Mouse (Mus musculus): ENCODE data around the gene Pfkfb1.
A peak's percentile ranks its signal among the peaks of the same experiment; 100 is the strongest.

Pfkfb1 gene

DNA sequence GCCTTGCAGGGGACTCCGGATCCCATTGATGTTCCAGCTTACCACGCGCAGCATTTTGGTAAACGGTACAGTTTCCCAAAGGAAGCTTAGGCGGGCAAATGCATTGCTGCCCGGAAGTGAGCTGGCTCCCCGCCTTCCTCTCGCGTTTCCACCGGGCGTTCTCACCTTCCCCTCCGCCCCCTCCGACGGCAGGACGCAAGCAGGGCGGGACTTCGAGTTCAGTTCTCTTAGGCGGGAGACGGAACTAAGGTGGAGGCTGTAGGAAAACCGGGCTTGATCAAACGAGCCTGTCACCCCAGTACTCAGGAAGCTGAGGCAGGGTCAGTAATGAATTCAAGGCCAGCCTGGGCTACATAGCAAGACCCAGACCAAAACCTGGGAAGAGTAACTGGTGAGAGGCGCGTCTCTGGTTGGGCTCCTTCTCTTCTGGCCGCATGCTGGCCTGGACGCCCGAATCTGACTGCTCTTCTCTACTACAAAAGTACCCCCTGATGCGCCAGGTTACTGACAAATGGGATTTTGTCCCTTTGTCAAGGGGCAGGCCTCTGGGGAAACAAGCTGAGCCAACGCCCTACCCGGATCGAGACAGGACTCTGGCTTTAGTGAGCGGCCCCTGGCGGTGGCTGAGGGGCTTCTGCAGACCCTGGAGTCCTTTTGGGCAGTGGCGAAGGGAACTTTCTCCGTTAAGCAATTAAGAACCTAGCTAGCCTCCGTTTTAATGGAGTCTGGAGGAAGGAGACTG, at the start of gene Pfkfb1:
TSS of gene Pfkfb1 (plus strand) at position 207 of the 742 bp plus-strand sequence.
- DNase-seq = peak; percentile 82

DNA sequence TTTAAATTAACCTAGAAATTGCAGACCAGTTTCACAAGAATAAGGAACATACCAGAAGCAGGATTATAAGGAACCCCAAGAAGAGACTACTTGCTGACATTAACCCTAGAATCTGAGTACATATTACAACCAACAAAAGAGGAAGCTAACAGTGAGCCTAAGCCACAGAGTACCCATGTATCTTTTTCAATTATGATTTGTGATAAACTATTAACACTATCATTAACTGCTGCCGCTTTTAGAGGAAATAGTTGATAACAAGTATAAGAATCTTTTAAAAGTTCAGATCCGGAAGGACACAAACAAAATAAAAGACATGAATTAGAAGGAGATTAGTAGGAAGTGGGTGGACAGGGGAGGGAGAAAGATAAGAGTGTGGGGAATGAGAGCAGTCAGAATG, 47.9 kb upstream of the Pfkfb1 start:
- DNase-seq = no peak

DNA sequence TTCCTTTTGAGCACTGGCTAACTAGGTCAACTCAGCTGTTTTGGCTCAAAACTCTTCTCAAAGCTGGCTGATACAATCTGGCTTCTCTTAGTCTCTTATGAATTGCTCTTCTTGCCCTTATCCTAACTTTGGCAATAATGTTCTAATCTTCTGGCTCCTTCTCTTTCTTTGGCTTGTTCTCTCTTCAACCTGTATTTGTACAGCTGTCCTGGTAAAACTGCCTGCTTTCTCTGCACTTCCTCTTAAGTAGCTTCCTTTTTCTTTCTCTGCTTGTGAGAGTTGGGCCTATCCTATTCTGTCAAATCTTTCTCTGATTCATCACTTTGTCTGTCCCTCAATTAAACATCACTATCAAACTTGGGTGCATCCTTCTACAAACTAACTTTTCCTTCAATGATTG, 46.3 kb upstream of the Pfkfb1 start:
- DNase-seq = no peak

DNA sequence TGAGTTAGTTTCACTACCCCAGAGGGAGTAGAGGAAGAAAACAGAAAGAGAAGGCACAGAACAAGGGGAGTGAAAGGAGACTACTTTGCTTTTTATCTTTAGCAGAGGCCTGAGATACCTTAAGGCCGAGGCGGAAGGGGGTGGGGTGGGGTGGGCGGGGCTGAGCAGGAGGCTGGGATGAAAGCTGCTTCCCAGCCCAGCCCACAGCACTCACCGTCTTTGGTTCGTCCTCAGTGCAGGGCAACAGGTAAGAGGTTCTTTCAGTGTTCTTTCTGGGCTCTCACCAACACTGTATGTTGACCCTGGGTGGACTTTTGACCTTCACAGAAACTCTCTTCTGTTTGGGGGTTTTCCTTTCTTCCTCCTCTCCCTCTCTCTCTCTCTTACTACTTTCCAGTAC, 40.8 kb upstream of the Pfkfb1 start, which contains the start of gene Alas2:
TSS of gene Alas2 (plus strand) at position 137 of the 400 bp plus-strand sequence.
- DNase-seq = no peak

DNA sequence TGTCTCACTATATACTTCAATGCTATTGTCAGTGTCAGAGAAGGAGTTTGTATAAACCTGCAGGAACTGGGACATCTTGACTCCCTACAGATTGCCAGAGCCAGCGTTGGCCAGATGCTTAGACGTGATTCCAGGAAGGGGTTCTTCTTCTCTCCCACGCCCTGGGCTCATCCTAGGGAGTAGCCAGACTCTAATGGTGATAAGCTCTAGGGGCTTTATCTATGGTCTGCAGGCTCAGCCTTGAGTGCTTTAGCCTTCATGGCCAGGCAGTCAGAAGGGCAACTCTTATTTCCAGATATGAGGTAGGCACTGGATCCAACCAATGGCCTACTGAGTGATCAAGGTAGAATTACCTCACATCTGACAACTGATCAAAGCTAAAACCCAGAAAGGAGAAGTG, 38.4 kb upstream of the Pfkfb1 start:
- DNase-seq = no peak

DNA sequence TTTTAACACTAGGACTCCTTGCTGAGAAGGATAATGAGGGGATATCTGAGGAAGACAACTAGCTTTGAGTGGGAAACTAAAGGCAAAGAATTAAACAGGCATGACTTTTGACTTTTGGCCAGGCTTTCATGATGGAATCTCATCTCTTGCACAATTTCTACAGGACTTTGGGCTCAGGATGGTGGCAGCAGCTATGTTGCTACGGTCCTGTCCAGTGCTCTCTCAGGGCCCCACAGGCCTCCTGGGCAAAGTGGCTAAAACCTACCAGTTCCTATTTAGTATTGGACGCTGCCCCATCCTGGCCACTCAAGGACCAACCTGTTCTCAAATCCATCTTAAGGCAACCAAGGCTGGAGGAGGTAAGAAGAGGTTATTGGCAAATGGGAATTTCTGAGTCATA, 36.0 kb upstream of the Pfkfb1 start:
- DNase-seq = no peak

DNA sequence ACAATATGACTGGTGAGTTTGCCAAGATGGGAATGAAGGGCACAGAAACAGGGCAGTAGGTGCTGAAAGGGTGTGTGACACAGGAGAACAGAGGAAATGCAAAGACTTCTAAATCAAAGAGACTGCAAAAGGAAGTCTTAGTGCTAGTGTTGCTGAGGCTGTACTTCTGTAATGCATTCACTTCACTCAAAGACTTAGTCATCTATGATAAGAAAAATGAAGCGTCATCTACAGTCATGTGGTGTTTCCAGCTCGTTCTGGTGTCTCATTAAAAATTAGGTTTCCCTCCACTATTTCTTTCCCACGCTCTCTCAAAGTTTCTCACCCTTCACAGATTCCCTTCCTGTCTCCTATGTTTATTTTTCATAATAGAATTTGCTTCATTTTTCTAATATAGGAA, 34.0 kb upstream of the Pfkfb1 start:
- DNase-seq = no peak

DNA sequence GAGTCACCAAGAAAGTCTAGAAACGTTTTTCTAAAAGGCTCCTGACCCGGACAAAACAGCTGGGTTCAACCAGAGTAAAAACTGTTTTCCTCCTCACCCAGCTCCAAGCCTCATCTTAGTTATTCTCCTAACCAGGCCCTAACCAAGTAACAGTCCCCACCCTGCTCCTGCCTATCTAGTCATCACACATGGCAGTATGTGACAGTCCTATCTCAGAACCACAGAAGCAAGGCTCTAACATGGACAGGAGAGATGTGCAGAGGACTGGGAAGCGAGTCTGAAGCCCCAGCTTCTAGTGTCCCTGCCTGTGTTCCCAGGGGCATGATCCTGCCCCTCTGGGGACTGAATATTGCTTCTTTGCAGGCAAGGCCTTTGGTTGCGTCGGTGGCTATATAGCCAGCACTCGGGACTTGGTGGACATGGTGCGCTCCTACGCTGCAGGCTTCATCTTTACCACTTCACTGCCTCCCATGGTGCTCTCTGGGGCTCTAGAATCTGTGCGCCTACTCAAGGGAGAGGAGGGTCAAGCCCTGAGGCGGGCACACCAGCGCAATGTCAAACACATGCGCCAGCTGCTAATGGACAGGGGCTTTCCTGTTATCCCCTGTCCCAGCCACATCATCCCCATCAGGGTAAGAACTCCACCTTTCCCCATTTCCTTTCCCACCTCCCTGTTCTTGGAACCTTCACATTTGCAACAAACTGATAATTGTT, 23.2 kb upstream of the Pfkfb1 start:
- no peak for DNase-seq

DNA sequence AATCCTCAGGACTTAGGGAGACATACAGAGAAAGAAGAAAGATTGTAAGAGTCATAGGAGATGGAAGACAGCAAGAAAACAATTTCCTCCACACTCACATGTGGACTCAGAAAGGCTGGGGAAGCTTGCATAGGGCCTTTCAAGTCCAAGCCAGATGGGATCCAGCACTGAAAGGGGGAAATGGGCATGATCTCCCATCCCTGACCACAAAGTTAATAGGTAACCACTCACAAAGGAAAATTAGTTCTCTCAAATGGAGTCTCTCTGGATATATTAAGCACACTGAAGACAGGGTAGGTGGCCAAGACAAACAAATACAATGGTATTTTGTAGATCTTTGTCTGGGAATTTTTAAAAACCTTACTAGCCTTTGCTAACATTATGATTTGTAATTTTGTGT, 6.1 kb upstream of the Pfkfb1 start:
- DNase-seq = no peak

DNA sequence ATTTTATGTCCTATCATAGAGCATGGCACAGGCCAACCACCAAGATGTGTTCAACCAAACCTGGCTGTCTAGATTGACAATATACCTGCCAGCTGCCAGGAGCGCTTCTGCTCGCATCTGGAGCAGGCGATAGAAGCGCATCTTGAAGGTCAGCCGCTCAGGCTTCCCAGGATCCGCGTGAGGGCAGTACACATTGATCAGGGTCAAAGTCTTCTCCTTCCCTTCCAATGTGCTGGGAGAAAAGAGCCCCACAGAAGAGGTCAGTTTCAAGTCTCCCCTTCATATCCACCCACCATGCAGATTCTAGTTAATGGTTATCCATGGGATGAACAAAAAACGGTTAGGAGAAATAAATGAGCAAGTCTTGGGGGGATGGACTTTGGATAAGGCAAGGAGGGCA, 2.9 kb upstream of the Pfkfb1 start:
- DNase-seq = no peak

DNA sequence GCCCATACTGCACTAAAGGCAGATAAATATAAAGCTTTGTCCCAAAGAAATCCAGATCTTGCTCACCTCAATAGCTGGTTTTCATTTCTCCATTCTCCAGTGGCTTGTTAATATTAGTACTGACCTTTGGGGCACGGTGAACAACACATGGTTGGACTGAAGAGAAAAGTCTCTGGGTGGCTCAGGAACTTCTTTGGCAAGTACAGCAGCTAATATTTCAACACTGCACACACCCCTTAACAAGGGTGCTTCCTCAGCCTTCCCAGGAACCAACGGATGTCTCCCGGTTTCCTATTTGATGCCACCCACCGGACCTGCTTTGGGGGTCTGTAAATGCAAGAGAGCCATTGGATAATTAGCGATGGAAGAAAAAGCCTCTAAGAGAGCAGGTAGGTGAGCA, 1.7 kb downstream of the Pfkfb1 start, which contains the start of gene Apex2:
TSS of gene Apex2 (minus strand) at position 173 of the 400 bp plus-strand sequence.
- no peak for DNase-seq

DNA sequence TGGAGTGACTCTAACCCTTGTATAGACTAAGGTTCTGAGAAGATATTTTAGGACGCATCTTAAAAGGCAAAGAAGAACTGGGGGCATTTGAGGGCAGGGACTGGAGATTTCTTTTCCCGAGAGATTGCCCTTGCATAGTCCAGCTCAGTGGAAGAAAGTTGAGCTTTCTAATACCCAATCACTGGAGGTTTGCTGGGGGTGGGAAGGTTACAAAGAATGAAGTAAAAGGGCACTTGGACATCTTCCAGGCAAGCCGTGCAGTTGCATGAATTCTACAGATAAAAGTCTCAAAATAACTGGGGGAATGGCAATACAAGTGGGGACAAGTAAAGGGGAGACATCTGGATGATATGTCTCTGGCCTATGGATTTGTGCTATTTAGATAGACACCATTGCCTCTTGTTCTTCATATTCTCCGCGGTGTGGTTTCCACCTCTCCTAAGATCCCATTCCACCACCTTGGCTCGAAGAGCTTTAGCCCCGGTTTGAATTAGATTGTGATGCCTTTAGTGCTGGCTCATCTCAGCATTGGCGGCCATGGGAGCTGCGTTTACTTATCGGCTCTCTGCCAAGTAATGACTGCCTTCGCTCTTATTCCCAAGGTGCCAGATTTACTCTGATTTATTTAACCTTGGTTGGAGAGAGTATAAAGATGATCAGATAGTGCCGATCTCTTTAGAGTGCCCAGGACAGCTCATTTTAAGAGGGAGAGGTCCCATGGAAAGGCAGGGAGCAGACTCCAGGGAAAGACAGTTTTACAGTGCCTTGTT, 5.4 kb downstream of the Pfkfb1 start:
- no peak for DNase-seq

DNA sequence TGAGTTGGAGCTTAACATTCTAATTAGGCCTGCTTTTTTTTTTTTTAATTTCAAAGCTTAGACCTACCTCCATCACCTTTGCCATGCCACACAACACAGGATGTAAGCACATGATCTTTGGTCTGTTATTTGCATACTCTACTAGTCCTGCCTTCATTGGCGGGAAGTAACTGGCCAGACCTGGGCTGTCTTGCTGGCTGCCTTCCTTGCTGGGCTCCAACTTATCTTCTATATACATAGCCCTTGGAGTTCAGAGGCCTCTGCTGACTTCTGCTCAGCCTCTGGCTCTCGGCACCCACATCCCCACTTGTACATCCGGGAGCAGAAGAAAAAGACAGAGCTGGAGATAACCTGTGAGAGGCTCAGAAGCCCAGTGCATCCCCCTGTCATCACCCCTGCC, 6.1 kb downstream of the Pfkfb1 start:
- no peak for DNase-seq

DNA sequence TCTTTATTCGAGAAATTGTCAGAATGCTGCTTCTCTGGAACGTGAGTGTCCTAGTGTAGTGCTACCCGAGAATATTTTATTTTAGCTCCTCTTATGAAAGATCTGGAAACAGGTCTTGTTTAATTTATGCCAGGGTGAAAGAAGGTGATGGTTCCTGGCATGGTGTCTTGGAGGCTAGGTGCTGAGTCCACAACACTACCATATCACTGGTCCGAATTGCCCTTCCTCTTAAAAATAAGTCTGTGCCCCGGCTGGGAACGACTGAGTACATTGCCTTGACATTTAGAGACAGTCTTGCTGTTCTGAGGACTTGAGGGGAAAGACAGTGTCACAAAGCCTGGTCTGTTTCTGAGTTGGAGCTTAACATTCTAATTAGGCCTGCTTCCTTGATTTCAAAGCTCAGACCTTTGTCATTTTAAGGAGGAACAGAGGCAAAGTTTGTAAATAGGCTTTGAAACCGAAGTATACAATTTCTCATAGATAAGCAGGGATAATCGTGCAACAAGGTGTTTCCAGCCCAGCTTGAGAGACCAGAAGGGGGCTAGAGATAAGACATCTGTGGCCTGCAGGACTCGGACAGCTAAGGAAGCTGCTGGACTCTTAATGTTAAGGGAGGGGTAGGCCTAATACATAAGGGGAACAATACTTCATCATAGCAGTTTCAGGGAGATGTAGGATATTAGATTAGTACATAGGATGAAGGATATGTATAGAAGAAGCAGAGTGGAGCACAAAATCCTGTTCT, 7.2 kb downstream of the Pfkfb1 start:
- DNase-seq = no peak

DNA sequence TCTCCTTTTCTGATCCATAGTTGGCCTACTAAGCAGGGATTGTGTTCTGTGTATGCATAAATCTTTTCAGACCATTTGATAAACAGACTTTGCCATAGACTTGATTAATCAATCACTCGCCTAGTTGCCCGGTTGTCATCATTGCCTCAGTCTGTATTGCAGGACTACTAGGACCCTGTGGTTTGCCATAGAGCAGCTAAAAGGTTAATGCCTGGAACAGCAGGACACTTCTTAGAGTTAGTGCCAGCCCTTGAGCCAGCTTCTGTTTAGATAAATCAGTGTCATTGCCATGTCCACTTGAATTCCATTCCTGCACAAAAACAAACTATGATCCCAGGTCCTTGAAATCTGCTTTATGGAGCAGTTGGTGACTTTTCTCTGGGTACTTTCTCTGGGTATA, 10.9 kb downstream of the Pfkfb1 start:
- DNase-seq = no peak

DNA sequence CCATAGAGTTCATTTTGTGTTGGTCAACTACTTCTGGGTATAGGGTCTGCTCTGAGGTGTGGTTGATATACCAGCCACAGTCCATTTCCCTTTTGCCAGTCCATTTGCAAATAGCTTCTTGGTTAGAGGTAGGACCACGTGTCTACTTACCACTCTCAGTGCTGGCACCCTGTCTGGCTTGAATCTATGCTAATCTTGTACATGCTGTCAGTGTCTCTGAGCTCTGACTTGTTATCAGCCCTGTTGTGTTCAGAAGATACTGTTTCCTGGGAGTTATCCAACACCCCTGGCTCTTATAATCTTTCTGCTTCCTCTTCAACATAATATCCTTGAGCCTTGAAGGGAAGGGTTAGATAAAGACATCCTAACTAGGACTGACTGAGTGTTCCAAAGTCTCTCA, 48.4 kb downstream of the Pfkfb1 start:
- DNase-seq = no peak

DNA sequence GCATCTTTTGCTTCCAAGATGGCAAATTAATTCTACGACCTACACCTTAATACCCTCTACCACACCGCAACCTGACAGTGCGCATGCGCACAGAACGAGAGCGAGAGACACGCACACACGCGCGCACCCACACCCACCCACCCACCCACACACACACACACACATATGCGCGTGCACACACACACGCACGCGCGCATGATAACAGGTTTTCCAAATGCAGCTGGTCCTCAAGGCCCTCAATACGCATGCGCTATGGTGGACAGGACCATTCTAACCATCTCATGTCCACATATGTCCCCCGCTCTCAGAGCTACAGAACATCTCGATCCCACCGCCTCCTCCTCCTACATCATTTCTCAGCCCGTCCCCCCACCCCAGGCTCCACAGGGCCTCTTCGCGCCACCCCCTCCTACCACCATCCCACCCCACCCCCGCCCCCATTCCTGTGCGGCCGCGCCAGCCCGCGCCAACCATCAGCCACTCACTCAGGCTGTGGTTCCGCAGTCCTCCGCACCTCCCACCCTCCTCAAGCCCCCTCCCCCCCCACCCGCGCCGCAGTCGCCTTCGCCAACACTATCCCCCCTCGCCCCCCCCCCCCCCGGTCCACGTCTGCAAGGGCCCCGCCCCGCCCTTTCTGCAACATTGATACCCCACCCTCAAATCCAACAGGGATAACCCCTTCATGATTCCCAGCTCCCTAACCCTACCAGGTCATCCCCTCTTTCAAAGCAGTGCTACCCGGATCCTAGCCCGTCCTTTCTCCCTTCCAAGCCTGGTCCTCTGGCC, 68.3 kb downstream of the Pfkfb1 start:
- no peak for DNase-seq

DNA sequence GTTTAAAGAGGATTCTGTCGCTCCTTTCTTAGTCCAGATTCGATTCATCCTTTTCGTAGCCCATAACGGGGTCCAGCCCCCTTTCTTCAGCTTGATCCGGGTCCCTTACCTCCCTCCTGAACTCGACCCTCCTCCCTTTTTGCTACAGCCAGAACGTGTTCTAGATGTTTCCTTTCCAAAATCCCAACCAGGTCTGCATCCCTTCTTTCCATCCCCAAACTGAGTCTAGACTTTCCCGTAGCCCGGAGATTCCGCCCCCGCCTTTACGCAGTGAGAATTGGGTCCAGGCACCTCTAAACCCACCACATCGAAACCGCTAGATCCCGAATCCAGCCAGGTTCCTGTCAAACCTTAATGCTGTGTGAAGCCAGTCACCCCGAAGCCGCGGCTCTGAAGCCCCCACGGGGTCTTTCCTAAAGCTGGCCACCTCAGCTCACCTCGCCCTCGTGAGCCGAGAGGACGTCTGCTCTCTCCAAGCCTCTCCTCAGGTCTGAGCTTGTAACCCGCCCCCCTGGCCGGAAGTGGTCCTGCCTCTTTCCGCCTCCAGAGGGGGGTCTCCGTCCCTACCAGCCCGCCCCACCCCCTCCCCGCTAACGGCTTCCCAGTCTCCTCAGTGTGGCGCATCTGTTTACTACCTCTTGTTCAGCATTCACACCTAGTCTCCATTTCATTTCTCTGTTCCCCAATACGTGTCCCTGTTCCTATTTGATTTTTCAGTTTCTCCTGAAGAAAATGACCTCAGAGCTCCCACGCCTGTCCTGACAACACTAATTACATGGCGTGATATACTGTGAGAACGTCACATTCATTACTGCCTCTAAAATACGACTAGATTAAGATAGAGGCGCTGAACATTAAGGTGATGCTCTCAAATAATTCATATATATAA, 69.1 kb downstream of the Pfkfb1 start, which contains the start of gene Tro:
TSS of gene Tro (minus strand) at position 676 of the 889 bp plus-strand sequence.
- no peak for DNase-seq

DNA sequence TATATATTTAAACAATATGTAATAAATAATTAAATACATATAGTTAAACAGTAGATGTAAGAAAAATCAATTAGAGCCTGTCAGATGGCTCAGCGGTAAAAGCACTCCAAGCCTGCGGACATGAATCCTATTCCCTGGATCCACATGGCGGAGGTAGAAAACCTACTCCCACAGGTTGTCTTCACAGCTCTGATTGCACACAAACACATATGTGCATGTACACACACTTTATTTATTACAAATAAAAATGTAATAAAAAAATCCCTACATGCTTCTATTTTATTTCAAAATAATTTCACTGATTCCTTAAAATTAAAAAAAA, 69.7 kb downstream of the Pfkfb1 start:
- no peak for DNase-seq

DNA sequence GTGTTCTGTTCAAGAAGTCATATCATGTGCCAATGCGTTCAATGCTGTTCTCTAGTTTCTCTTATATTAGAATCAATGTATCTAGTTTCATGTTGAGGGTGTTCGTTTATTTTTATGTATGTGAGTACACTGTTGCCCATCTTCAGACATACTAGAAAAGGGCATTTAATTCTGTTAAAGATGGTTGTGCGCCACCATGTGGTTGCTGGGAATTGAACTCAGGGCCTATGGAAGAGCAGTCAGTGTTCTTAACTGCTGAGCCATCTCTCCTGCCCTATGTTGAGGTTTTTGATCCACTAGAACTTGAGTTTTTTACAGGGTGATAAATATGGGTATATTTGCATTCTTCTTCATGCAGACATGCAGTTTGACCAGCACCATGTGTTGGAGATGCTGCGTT, 74.8 kb downstream of the Pfkfb1 start:
- DNase-seq = peak; percentile 30

DNA sequence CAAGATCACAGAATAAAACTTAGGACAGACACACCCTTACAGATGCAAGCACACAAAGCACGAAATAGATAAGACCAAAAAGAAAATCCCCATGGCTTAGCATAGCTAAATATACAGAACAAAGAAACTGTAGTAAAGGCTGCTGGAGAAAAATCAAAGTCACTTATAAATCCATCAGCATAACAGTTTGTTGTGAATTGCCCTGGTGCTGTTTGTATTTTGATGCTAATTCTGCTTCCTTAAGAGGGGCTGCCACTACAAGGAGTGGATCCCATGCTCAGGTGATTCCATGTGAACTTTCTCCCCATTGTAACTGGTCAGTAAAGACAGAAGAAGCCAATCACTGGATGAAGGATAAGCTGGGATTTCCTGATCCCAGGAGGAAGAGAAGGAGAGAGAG, 89.5 kb downstream of the Pfkfb1 start:
- no peak for DNase-seq

Data from lung, postnatal 14 days (tissue).